Mouse (Mus musculus) small intestine, adult 2 months (tissue): ENCODE data around the gene Mdm4.

Experiments used
- CTCF ChIP-seq: fragments of 200-500 bp; IDR thresholded peaks from 2 replicates; pipeline ENCODE4 v1.5.1; 2012; ENCODE audit warnings: low read depth, mild to moderate bottlenecking, control low read depth, inconsistent platforms, low read length, moderate library complexity, mixed read lengths; ENCODE audit not compliant: insufficient replicate concordance, insufficient read length; ENCODE audit errors: extremely low read depth
- POLR2A ChIP-seq: fragments of 200-500 bp; IDR thresholded peaks from 2 replicates; pipeline ENCODE4 v1.6.1; 2012; ENCODE audit warnings: low read depth, mild to moderate bottlenecking, control low read depth, inconsistent platforms, low read length, moderate library complexity

DNA sequence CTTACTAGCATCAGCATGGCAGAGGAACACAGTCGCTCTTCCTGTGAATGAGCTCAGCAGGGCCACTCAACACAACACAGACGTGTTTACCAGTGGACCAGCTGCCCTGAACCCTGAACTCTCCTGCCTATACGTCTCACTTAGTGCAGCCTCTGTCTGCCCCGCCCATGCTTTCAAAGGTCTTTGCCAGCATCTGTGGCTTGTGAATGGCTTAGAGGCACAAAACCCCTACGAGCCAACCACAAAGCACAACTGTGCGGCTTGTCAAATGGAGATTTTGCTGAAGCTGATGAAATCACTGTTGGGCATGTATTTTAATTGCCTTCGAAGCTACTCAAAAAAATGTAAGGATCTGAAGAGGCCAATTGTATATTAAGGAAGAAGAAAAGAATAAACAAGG, 82.5 kb downstream of the Mdm4 start:
- TF ChIP-seq POLR2A: no peak
- TF ChIP-seq CTCF: no peak
